Mouse (Mus musculus) forebrain, postnatal 0 days (tissue): Measurements from ENCODE around the gene Gm1673. TPM values are rescaled to one million over a fixed set of nuclear protein-coding genes. Genes with fewer than 3 reads are reported as not detected.

ENCODE experiments used
- ATAC-seq: fragments of 200-750 bp; cut with Nextera tagmentation; 2 replicates; pipeline ENCODE4 v1.8.0; 2017; ENCODE audit warnings: mild to moderate bottlenecking, moderate library complexity
- DNase-seq: peaks from one replicate; pipeline ENCODE4 v3.0.0-alpha.2; 2015
- H3K27ac ChIP-seq: fragments of 300-500 bp; sonication (generic); 2 replicates; pipeline ENCODE4 v1.5.1; 2014; ENCODE audit warnings: low read depth, mild to moderate bottlenecking, antibody characterized with exemption, low read length, moderate library complexity, mixed read lengths
- H3K27me3 ChIP-seq: fragments of 300-500 bp; sonication (generic); 2 replicates; pipeline ENCODE4 v1.6.1; 2014; ENCODE audit warnings: mild to moderate bottlenecking, low read length, mixed read lengths; ENCODE audit not compliant: insufficient read depth
- H3K36me3 ChIP-seq: fragments of 300-500 bp; sonication (generic); 2 replicates; pipeline ENCODE4 v1.6.1; 2014; ENCODE audit warnings: mild to moderate bottlenecking, moderate library complexity; ENCODE audit not compliant: insufficient read depth
- H3K4me1 ChIP-seq: fragments of 300-500 bp; sonication (generic); 2 replicates; pipeline ENCODE4 v1.6.1; 2014; ENCODE audit warnings: antibody characterized with exemption; ENCODE audit not compliant: insufficient read depth
- H3K4me2 ChIP-seq: fragments of 300-500 bp; sonication (generic); 2 replicates; pipeline ENCODE4 v1.6.1; 2014; ENCODE audit warnings: low read depth, mild to moderate bottlenecking, moderate library complexity
- H3K4me3 ChIP-seq: fragments of 300-500 bp; sonication (generic); 2 replicates; pipeline ENCODE4 v1.5.1; 2014; ENCODE audit warnings: low read depth, low read length, mixed read lengths
- H3K9ac ChIP-seq: fragments of 300-500 bp; sonication (generic); 2 replicates; pipeline ENCODE4 v1.6.1; 2014; ENCODE audit warnings: mild to moderate bottlenecking
- H3K9me3 ChIP-seq: fragments of 300-500 bp; sonication (generic); 2 replicates; pipeline ENCODE4 v1.6.1; 2016; ENCODE audit warnings: low read length
- CTCF ChIP-seq: sonication (generic); IDR thresholded peaks from 2 replicates; pipeline ENCODE4 v1.5.1; 2016; ENCODE audit warnings: antibody characterized with exemption, control low read depth, low read depth
- WGBS: fragments of 180-500 bp; shearing (Covaris S2); extraction: QIAGEN DNeasy Blood & Tissue Kit; methylation state at CpG from one replicate; pipeline ENCODE4 v1.1.7; 2014; 5-methylcytosine and 5-hydroxymethylcytosine counted together
- polyA plus RNA-seq: library from polyadenylated mRNA; unstranded; fragments of >200 nt; fragmentation: Nextera tagmentation; extraction: Ambion mirVana; gene quantifications from 2 replicates; pipeline ENCODE4 v1.2.1, GENCODE M21; 2015
- total RNA-seq: library from RNA; depleted of rRNA; stranded (reverse); fragments of >200 nt; gene quantifications from 2 replicates; pipeline ENCODE4 v1.2.3, GENCODE M21; 2014; rRNA removed

Gm1673 gene
- 539 and 762 TPM in 2 replicates for total RNA-seq
- 747 and 963 TPM in 2 replicates for polyA plus RNA-seq

- 1% methylated on average over 78 of the region's 88 CpGs for WGBS
- Histone ChIP-seq H3K36me3 (peaks cover 8% of the 10 kb centered on the region; the same call in 1 of the 2 replicates), H3K9ac (peak within 1 kb of the TSS; percentile 96), H3K9me3 (no peaks in the 10 kb centered on the region), H3K4me3 (peak within 1 kb of the TSS; percentile 96), H3K27ac (peak within 1 kb of the TSS; percentile 94), H3K4me2 (peak within 1 kb of the TSS; percentile 81), H3K4me1 (peaks cover 21% of the 10 kb centered on the region), H3K27me3 (no peaks in the 10 kb centered on the region)
- DNase-seq (peak; percentile 97), ATAC-seq (peak; percentile 94)
- TF ChIP-seq CTCF = peak; percentile 80
Observed at GRCm38 (mm10) chr5:33983309-33984121, at the start of gene Gm1673. TSS of gene Gm1673 (plus strand) at chr5:33983433.

GRCm38 (mm10) chr5:33934081-33934480 lies 49.2 kb upstream of the Gm1673 start:
- Histone ChIP-seq H3K9ac (no peak overlapping the region), H3K27ac (no peak overlapping the region), H3K4me3 (no peak overlapping the region), H3K27me3 (no peaks in the 10 kb centered on the region), H3K9me3 (no peaks in the 10 kb centered on the region), H3K36me3 (peaks cover 14% of the 10 kb centered on the region; the same call in 1 of the 2 replicates), H3K4me1 (peaks cover 18% of the 10 kb centered on the region), H3K4me2 (peak overlapping the region; percentile 55; the same call in 1 of the 2 replicates)
- TF ChIP-seq CTCF = no peak
- WGBS = 94% methylated on average over 2 of the region's 2 CpGs
- no peak for ATAC-seq
- no peak for DNase-seq

- ATAC-seq (no peak), DNase-seq (no peak)
- H3K36me3 ChIP-seq = peaks cover 6% of the 10 kb centered on the region; the same call in 1 of the 2 replicates
- peaks cover 18% of the 10 kb centered on the region for H3K4me1 ChIP-seq
- no peak overlapping the region for H3K27ac ChIP-seq
- peak overlapping the region; percentile 55 for H3K4me2 ChIP-seq
- TF ChIP-seq CTCF = no peak
- no peaks in the 10 kb centered on the region for H3K9me3 ChIP-seq
- H3K9ac ChIP-seq = no peak overlapping the region
- 80% methylated on average over 7 of the region's 7 CpGs for WGBS
- no peaks in the 10 kb centered on the region for H3K27me3 ChIP-seq
- H3K4me3 ChIP-seq = peak overlapping the region; percentile 76
Observed at GRCm38 (mm10) chr5:33934877-33935276, 48.4 kb upstream of the Gm1673 start.

- Histone ChIP-seq H3K36me3 (no peaks in the 10 kb centered on the region), H3K4me3 (peak overlapping the region; percentile 76), H3K9ac (peak overlapping the region; percentile 79), H3K4me2 (peak overlapping the region; percentile 55), H3K4me1 (peaks cover 18% of the 10 kb centered on the region), H3K27me3 (no peaks in the 10 kb centered on the region), H3K27ac (peak overlapping the region; percentile 90), H3K9me3 (no peaks in the 10 kb centered on the region)
- ATAC-seq = peak; percentile 27; the same call in 1 of the 2 replicates
- DNase-seq = no peak
- TF ChIP-seq CTCF = no peak
- under 1% methylated on average over 38 of the region's 39 CpGs for WGBS
Observed at GRCm38 (mm10) chr5:33935700-33936111, 47.5 kb upstream of the Gm1673 start.

- ATAC-seq (peak; percentile 99), DNase-seq (peak; percentile 100)
- H3K9ac ChIP-seq = peak within 1 kb of the TSS; percentile 79
- peak; percentile 43 for TF ChIP-seq CTCF
- H3K4me2 ChIP-seq = peak within 1 kb of the TSS; percentile 63
- peak within 1 kb of the TSS; percentile 76 for H3K4me3 ChIP-seq
- H3K4me1 ChIP-seq = peaks cover 18% of the 10 kb centered on the region
- 4% methylated on average over 60 of the region's 61 CpGs for WGBS
- H3K27ac ChIP-seq = peak within 1 kb of the TSS; percentile 90
- H3K27me3 ChIP-seq = no peaks in the 10 kb centered on the region
- H3K36me3 ChIP-seq = no peaks in the 10 kb centered on the region
- H3K9me3 ChIP-seq = no peaks in the 10 kb centered on the region
Observed at GRCm38 (mm10) chr5:33936120-33936707, 47.0 kb upstream of the Gm1673 start, which contains the start of gene Nelfa. TSS of gene Nelfa (minus strand) at chr5:33936413.

- whole genome bisulfite sequencing = 92% methylated on average over 2 of the region's 2 CpGs
- H3K9me3 ChIP-seq = no peaks in the 10 kb centered on the region
- no peaks in the 10 kb centered on the region for H3K36me3 ChIP-seq
- ATAC-seq = no peak
- no peak for TF ChIP-seq CTCF
- peaks cover 18% of the 10 kb centered on the region for H3K4me1 ChIP-seq
- H3K27me3 ChIP-seq = no peaks in the 10 kb centered on the region
- H3K27ac ChIP-seq = no peak overlapping the region
- H3K4me3 ChIP-seq = no peak overlapping the region
- H3K4me2 ChIP-seq = no peak overlapping the region
- DNase-seq = no peak
- H3K9ac ChIP-seq = 0 out of 2 replicates have a peak overlapping the region, but pooled peaks have one; percentile 79
Observed at GRCm38 (mm10) chr5:33937230-33937629, 46.0 kb upstream of the Gm1673 start.
